Mouse (Mus musculus) kidney, adult 2 months (tissue): ENCODE results near the gene Rptor.

Experiments
- CTCF ChIP-seq: fragments of 200-500 bp; conservative IDR thresholded peaks from 2 replicates; pipeline ENCODE4 v1.5.1; 2011; ENCODE audit warnings: low read depth, mild to moderate bottlenecking, control low read depth, low read length, moderate library complexity, mixed read lengths; ENCODE audit not compliant: insufficient read depth, insufficient read length
- POLR2A ChIP-seq: fragments of 200-500 bp; IDR thresholded peaks from one replicate; pipeline ENCODE4 v1.6.1; 2011; ENCODE audit warnings: low read depth, low read length, control low read depth

- TF ChIP-seq POLR2A: no peak
- TF ChIP-seq CTCF: no peak
Observed at GRCm38 (mm10) chr11:119855999-119856398, 253.3 kb downstream of the Rptor start.
